ENCODE assay signal across 9 mouse cellular contexts in genomic region chr17:46854640-46855110, GRCm38 (mm10). TPM values are rescaled to one million over a fixed set of nuclear protein-coding genes. Genes with fewer than 3 reads are reported as not detected.
DNase-seq lines count a peak whose midpoint lies in the region; ATAC-seq and TF ChIP-seq lines count a peak whose summit lies in the region.
"Had no signal": no experiment of that assay in that cellular context is flagged by ENCODE, and none has a peak within 500 bp of the region (broad histone marks: within the 10 kb centered on the region; RNA-seq: fewer than 3 reads in every experiment).

No protein-coding gene starts in this region.

- no peak for DNase-seq in left cerebral cortex, adult 2 months (ENCODE audit: extremely low spot score in 1 of 2, low spot score in 2 of 2)
- DNase-seq in left cerebral cortex, adult 11 months (ENCODE audit: low spot score) = no peak
- DNase-seq in adrenal gland, postnatal 36 days = peak; percentile 40 to 59
- peak; percentile 42 for DNase-seq in heart, postnatal 4 days
- DNase-seq in liver, embryonic 13.5 days = no peak
- DNase-seq in left cerebral cortex, postnatal 14 days (ENCODE audit: low spot score in 2 of 2) = no peak
- no peak for DNase-seq in frontal cortex, postnatal 36 days (ENCODE audit: low spot score in 2 of 2)
- no peak for DNase-seq in cerebellum, adult 11-12 months

- peak overlapping the region; percentile 63; the same call in 1 of the 2 replicates for H3K27ac ChIP-seq in left cerebral cortex, adult 2 months
- H3K27ac ChIP-seq in liver, embryonic 13.5 days = peak overlapping the region; percentile 96

- no peaks in the 10 kb centered on the region for H3K27me3 ChIP-seq in liver, embryonic 13.5 days

- no peak for ATAC-seq in liver, embryonic 13.5 days (ENCODE audit: low read depth)

- intact Hi-C loops in left cerebral cortex, adult 2 months (cut with DNase I) = no loop called here
- intact Hi-C loops in left cerebral cortex, postnatal 14 days (cut with DNase I) = no loop called here

- 37% methylated on average over 8 of the region's 8 CpGs for WGBS in liver, embryonic 13.5 days (ENCODE audit: insufficient replicate concordance)

- peak overlapping the region; percentile 95 for H3K4me3 ChIP-seq in left cerebral cortex, adult 2 months
- no peak overlapping the region for H3K4me3 ChIP-seq in liver, embryonic 13.5 days (replicated peaks)

- H3K36me3 ChIP-seq in liver, embryonic 13.5 days = no peaks in the 10 kb centered on the region

- H3K9ac ChIP-seq in liver, embryonic 13.5 days = peak overlapping the region; percentile 98

- no peak for TF ChIP-seq CTCF in left cerebral cortex, adult 2 months (IDR thresholded peaks at IDR 0.05)

- H3K4me1 ChIP-seq in liver, embryonic 13.5 days (replicated peaks) = peaks cover 43% of the 10 kb centered on the region

- peak overlapping the region; percentile 73 for H3K4me2 ChIP-seq in liver, embryonic 13.5 days

- no peaks in the 10 kb centered on the region for H3K9me3 ChIP-seq in liver, embryonic 13.5 days (replicated peaks)

RNA-seq across cellular contexts. Expression of gene Bicral, which starts 3.6 kb away (rescaled TPM):
- 10 to 100 TPM; 57.5 to 59.7 TPM for total RNA-seq in left cerebral cortex, adult 2 months (2021)
- total RNA-seq in adrenal gland, postnatal 36 days (2021) = 10 to 100 TPM; 23.0 to 24.3 TPM
- 10 to 100 TPM; 11.8 to 14.0 TPM for total RNA-seq in heart, postnatal 4 days (2021)
- 2.6 and 3.6 TPM in 2 replicates for polyA plus RNA-seq in liver, embryonic 13.5 days (2015; fragmentation: Nextera tagmentation; extraction: Ambion mirVana)
- 10 to 100 TPM; 39.9 to 42.7 TPM for total RNA-seq in left cerebral cortex, postnatal 14 days (2021)

RNA-seq across cellular contexts. Expression of gene Tbcc, which starts 35.8 kb away (rescaled TPM):
- total RNA-seq in left cerebral cortex, adult 2 months (2021) = 10 to 100 TPM; 30.9 to 35.3 TPM
- total RNA-seq in adrenal gland, postnatal 36 days (2021) = 10 to 100 TPM; 20.9 to 21.9 TPM
- 10 to 100 TPM; 23.5 to 26.2 TPM for total RNA-seq in heart, postnatal 4 days (2021)
- polyA plus RNA-seq in liver, embryonic 13.5 days (2015; fragmentation: Nextera tagmentation; extraction: Ambion mirVana) = 22.4 and 24.9 TPM in 2 replicates
- 10 to 100 TPM; 33.1 to 39.8 TPM for total RNA-seq in left cerebral cortex, postnatal 14 days (2021)

RNA-seq across cellular contexts. Expression of gene Prph2, which starts 55.6 kb away (rescaled TPM):
- total RNA-seq in left cerebral cortex, adult 2 months (2021) = not detected
- not detected for total RNA-seq in adrenal gland, postnatal 36 days (2021)
- not detected for total RNA-seq in heart, postnatal 4 days (2021)
- polyA plus RNA-seq in liver, embryonic 13.5 days (2015; fragmentation: Nextera tagmentation; extraction: Ambion mirVana) = not detected in 2 replicates
- total RNA-seq in left cerebral cortex, postnatal 14 days (2021) = not detected
- total RNA-seq: adrenal gland, postnatal 4 days had no signal

Comparison
In these comparisons a context has a peak if more than half of its experiments do, and no peak if none do; other contexts are left out.
1. DNase-seq: peak in adrenal gland, postnatal 36 days (2 of 2) and heart, postnatal 4 days (single experiment); none in left cerebral cortex, adult 2 months (0 of 2), left cerebral cortex, adult 11 months (single experiment), liver, embryonic 13.5 days (single experiment), left cerebral cortex, postnatal 14 days (0 of 2), frontal cortex, postnatal 36 days (0 of 2) and cerebellum, adult 11-12 months (single experiment).